Mouse (Mus musculus) monocyte, adult 2 months (primary cell): ENCODE results near the gene H2afy2.

Experiments
- DNase-seq, 2 experiments: peaks; one replicate each; pipeline ENCODE4 v3.0.0; 2022; ENCODE audit warnings: low spot score in 2 of 2, low read depth in 1 of 2

Gene H2afy2

DNA sequence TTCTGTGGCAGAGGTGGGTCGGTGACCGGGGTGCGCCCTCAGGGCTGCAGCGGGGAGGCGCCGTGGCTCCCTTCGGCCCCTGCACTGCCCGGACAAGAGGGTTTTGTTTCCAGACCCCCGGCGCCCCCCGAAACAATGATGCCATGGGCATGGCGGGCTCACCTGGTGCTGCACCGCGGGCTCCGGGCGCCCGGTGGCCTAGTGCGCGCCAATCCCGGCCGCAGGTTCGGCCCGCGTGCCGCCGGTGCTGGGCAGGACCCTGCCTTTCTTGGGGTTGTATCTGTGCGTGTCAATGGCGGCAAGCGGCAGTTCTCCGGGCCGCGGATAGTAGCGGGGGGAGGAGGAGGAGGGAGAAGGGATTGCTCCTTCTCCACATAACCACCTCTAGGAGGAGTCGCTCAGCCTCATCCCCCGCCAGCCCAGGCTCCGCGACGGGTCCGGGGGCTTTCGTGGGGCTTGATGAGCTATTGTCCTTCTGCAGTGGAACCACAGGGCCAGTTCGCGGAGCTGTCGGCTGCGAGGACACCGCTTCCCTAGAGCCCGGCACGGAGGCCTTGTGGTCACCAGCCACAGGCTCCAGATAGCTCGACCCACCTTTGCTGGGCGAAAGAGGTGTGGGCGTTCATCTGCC lies at the start of gene H2afy2:
H2afy2 (minus strand) TSS at position 527 of the 631 bp plus-strand sequence.
- no peak for DNase-seq

DNA sequence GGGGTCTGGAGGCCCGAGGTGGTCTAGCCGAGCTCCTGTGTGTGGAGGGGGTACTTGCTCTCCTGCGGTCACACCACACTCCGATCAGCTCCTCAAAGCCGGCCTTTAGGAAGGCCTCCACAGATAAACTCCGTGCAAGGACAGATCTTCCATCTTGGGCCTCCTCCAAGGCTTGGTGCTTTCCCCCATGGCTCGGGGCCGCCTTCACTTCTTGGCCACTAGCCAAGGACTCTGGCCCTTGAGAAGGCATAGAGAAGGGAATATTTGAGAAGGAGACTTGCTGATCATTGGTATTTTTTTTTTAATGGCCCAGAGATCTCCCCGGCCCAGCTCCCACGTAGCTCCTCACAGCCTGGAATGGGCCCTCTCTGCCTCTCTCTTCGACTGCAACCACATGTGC lies 48.8 kb upstream of the H2afy2 start:
- no peak for DNase-seq

DNA sequence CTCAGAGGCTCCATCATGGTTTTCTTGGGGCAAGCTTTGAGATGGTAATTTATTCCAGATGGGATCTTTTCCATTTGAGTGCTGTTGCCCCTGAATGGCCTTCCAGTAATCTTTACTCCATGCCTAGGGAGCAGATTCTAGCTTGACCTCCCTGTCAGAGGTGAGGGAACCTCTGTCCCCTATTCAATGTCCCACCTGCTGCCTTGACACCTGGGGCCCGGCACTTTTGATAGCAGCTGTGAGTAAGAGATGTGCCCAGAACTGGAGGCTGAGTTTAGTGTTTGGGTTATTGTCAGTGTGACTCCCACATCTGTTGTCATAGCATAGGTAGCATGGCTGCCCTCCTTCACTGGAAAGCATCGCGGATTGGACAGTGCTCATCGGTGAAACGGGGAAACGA lies 47.8 kb upstream of the H2afy2 start:
- DNase-seq, result no peak

GRCm38 (mm10) chr10:61831251-61831650 lies 47.3 kb upstream of the H2afy2 start:
- no peak for DNase-seq

GRCm38 (mm10) chr10:61830817-61831216 lies 46.9 kb upstream of the H2afy2 start:
- DNase-seq, result no peak

DNA sequence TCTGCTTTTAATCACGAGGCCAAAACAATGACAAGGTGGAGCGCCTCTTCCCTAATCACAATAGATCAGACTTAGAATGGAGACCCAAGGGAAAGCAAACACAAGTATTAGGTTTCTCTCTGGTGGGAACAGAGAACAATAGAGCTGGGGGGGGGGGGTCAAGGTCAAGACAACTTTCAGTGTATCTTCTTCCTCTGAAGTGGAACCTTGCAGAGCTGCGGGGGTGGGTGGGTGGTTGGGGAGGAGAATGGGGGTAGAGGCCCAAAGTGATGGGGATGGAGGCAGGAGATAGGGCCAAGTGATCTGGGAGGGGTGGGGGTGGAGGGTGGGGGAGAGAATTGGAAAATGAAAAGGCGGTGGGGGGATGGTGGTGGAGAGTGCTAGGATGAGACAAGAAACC lies 45.1 kb upstream of the H2afy2 start:
- DNase-seq, result no peak

- DNase-seq, result no peak
Observed at GRCm38 (mm10) chr10:61827950-61828936, 44.3 kb upstream of the H2afy2 start.

GRCm38 (mm10) chr10:61826753-61827435 lies 42.9 kb upstream of the H2afy2 start:
- DNase-seq, result no peak

DNA sequence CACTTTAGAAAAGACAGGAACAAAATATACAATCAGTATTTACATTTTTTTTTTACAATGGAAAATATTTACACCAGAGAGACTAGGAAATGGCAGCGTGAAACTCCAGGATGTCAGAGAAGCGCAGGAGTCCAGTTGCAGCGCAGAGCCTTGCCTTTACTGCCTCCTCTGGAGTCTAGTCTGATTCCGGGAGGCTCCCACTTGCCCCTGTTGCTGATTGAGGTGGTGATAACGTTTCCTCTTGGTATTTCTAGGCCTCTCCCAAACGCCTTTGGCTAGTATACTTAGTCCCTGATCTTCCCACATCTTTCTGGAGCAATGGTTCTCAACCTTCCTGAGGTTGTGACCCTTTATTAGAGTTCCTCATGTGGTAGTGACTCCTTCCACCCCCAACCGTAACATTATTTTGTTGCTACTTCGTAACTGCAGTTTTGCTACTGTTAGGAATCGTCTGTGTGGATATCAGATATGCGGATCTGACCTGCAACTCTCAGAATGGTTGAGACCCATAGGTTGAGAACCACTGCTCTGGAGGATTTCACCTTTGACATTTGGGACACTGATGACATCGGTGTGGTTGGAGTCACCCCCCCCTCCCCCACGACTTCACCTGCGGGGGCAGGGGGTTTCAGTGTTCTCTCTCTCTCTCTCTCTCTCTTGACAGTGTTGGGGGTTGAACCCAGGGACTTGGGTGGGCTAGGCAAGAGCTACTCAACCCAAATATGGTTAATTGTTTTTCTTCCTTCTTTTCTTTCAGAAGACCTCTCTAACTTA lies 42.2 kb upstream of the H2afy2 start:
- no peak for DNase-seq

DNA sequence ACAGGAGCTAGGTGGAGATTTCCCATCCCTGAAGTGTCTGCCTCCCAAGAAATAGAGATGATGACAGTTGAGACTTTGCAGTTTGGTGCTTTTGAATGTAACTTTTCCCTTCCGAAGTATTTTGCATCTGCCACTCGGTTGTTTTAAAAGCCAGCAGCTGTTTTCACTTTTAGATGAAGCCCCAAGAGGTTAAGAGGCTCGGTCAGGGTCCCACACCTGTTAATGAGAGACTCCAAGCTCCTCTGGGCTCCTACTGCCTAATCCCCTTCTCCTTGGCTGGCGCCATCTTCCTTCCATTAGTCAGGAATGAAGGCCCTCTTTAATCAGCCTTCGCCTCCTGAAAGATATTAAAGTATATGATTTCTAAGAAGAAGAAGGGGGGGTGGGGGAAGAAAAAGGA lies 41.6 kb upstream of the H2afy2 start:
- no peak for DNase-seq

GRCm38 (mm10) chr10:61823731-61824115 lies 39.8 kb upstream of the H2afy2 start:
- DNase-seq, result no peak

DNA sequence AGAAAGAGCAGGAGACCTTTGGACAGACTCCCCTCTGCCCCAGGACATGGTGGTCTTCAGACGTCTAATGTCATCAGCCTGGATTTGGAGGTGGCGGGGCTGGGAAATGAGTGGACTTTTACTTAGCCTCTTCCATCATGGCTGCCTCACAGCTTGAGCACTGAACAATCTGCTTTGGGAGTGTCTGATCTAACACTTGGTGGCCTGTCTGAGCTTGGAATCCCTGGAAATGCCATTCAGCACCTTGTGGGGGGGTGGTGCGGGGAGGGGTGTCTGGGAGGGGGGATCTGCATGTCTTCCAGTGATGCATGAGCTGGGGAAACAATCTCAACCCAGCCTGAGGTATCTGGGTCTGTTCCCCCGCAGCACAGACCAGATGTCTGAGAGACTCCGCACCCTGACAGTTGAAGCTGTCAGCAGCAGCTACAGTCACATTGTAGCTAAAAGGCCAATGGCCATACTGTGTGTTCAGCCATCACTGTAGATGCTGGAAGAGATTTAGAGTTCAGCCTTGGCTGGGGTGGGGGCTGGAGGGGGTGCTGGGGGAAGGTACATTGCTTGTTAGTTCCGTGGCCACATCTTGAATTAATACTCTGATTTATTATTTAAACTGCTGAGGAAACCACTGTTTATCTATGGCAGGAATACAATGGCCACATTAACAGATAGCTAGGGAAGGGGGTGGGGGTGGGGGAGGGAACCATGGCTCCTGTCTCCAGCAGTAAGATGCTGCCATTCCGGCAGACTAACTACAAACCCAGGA lies 39.2 kb upstream of the H2afy2 start:
- no peak for DNase-seq

DNA sequence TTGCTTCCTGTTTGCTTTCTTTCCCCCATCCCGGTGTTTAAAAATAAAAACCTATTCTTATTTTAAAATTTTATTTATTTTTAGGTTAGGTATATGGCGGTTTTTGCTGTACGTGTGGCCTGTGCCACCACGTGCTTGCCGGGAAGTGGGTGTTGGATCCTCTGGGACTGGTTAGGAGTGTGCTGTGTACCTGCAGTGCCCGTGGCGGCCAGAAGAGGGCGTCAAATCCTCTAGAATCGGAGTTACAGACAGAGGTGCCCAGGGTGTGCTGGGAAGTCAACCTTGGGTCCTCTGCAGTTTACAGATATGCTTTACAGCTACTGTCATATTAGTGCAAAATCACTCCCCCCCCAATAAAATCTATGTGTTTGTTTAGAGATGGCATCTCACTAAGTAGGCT lies 36.1 kb upstream of the H2afy2 start:
- no peak for DNase-seq

- no peak for DNase-seq
Observed at GRCm38 (mm10) chr10:61811987-61812386, 28.0 kb upstream of the H2afy2 start.

- DNase-seq, result no peak
Observed at GRCm38 (mm10) chr10:61798133-61798576, 14.2 kb upstream of the H2afy2 start.

GRCm38 (mm10) chr10:61795458-61795857 lies 11.5 kb upstream of the H2afy2 start:
- no peak for DNase-seq

DNA sequence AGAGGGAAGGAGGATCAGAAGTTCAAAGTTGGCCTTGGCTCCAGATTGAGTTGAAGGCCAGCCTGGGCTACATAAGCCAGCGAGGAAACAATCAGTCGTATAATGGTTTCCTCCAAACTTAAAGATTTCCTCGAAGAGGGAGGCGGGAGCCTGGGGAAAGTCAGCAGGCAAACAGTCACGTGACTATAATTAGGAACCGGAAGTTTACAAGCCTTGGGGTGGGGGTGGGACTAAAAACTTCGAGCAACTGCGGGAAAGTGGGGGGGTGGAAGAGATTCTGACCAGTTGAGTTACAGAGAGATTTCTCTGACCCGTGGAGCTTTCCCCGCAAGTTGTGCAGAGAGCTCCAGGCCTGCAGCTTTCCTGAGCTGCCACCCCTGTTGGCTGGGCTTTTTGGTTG lies 11.0 kb upstream of the H2afy2 start:
- DNase-seq, result no peak

DNA sequence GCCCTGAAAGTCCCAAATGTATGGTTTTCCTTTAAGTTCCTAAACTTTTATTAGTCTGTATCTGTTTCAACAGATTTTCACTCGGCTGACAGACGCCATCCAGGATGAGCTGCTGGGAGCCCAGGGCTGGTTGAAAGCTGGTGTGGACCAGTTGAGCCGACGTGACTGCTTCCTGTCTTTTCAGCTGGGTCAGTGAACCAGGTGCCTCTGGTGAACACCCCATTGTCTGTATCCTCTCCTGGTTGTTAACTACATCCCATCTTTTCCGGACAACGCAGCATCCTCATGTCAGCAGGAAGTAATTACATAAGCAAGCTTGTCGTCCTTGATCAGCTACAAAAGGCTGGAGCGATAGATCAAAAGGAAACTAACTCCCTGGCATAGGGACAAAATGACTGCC lies 9.1 kb upstream of the H2afy2 start:
- no peak for DNase-seq

DNA sequence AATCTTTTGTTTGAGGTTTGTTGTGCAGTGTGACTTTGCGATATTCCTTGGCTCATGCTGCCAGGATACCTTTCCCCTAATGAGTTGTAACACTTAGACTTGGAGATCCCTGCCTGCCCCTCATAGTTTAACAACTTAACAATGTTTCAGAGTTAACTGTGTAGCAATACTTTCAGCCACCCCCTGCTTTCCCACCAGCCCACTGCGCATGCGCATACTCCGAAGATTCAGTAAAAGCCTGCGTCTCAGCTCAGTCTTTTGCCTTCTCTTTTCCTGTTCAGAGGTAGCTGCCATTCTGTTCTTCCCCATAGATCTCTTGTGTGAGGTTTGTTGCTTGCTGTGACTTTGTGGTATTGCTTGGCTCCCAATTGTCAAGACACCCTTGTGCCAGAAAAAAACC lies 4.6 kb upstream of the H2afy2 start:
- DNase-seq, result no peak
